Mouse (Mus musculus) hindbrain, embryonic 16.5 days (tissue): ENCODE measurements around the gene Slc22a26. TPM values are rescaled to one million over a fixed set of nuclear protein-coding genes. Genes with fewer than 3 reads are reported as not detected.
"Not testable (repeated sequence)": the region's sequence is repeated elsewhere in the genome, so short reads cannot be mapped to it uniquely, and the experiment has no call there.

Source experiments
- ATAC-seq: fragments of 200-750 bp; cut with Nextera tagmentation; 2 replicates; pipeline ENCODE4 v1.8.0; 2017; ENCODE audit warnings: moderate TSS enrichment, moderate library complexity
- H3K27ac ChIP-seq: fragments of 300-500 bp; sonication (generic); 2 replicates; pipeline ENCODE4 v1.5.1; 2014; ENCODE audit warnings: low read depth, mild to moderate bottlenecking, control low read depth, low read length, moderate library complexity
- H3K27me3 ChIP-seq: fragments of 300-500 bp; sonication (generic); replicated peaks from 2 replicates; pipeline ENCODE4 v1.6.1; 2014; ENCODE audit warnings: low read length; ENCODE audit not compliant: control insufficient read depth, insufficient read depth
- H3K36me3 ChIP-seq: fragments of 300-500 bp; sonication (generic); 2 replicates; pipeline ENCODE4 v1.6.1; 2014; ENCODE audit warnings: mild to moderate bottlenecking, low read length, moderate library complexity, mixed read lengths; ENCODE audit not compliant: control insufficient read depth, insufficient read depth
- H3K4me1 ChIP-seq: fragments of 300-500 bp; sonication (generic); 2 replicates; pipeline ENCODE4 v1.6.1; 2014; ENCODE audit warnings: low read depth, low read length; ENCODE audit not compliant: control insufficient read depth, insufficient read depth
- H3K4me2 ChIP-seq: fragments of 300-500 bp; sonication (generic); 2 replicates; pipeline ENCODE4 v1.6.1; 2014; ENCODE audit warnings: mild to moderate bottlenecking, low read length, control low read depth, moderate library complexity
- H3K4me3 ChIP-seq: fragments of 300-500 bp; sonication (generic); 2 replicates; pipeline ENCODE4 v1.5.1; 2014; ENCODE audit warnings: mild to moderate bottlenecking, low read length, control low read depth, moderate library complexity
- H3K9ac ChIP-seq: fragments of 300-500 bp; sonication (generic); 2 replicates; pipeline ENCODE4 v1.6.1; 2014; ENCODE audit warnings: low read depth, mild to moderate bottlenecking, control low read depth, low read length, moderate library complexity
- H3K9me3 ChIP-seq: fragments of 300-500 bp; sonication (generic); 2 replicates; pipeline ENCODE4 v1.6.1; 2014; ENCODE audit warnings: mild to moderate bottlenecking, low read length, moderate library complexity; ENCODE audit not compliant: control insufficient read depth
- WGBS: fragments of 180-500 bp; shearing (Covaris S2); extraction: QIAGEN DNeasy Blood & Tissue Kit; methylation state at CpG from one replicate; pipeline ENCODE4 v1.1.7; 2014; 5-methylcytosine and 5-hydroxymethylcytosine counted together
- polyA plus RNA-seq: library from polyadenylated mRNA; unstranded; fragments of >200 nt; fragmentation: Nextera tagmentation; extraction: Ambion mirVana; gene quantifications from 2 replicates; pipeline ENCODE4 v1.2.1, GENCODE M21; 2015

Gene Slc22a26
- polyA plus RNA-seq = not detected in 2 replicates

DNA sequence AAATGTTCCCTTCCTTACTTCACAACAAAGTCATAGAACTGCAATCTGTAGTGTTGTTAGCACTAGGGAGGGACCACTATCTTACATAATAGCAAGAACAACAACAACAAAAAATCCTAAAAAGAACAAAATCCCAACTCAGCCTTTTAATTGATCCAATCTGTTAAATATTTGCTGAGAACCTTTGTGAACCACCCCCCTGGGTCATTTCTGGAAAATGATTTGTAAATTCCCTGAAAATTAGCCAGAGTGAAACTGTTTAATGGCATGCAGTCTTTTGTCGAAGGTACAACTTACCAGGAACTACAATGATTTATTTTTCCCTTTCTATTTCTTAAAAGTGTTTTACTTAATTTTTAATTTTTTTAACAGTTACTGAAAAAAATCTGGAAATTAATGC lies at the start of gene Slc22a26:
Gene Slc22a26 (minus strand): TSS at position 97 of the 400 bp plus-strand sequence.
- Histone ChIP-seq H3K27me3 (no peaks in the 10 kb centered on the region), H3K9ac (no peak within 1 kb of the TSS), H3K36me3 (no peaks in the 10 kb centered on the region), H3K4me1 (no peaks in the 10 kb centered on the region), H3K9me3 (peaks cover 2% of the 10 kb centered on the region; the same call in 1 of the 2 replicates), H3K4me3 (no peak within 1 kb of the TSS), H3K4me2 (no peak within 1 kb of the TSS), H3K27ac (no peak within 1 kb of the TSS)
- ATAC-seq = no peak
- 80% methylated on average over 1 of the region's 1 CpGs for WGBS

DNA sequence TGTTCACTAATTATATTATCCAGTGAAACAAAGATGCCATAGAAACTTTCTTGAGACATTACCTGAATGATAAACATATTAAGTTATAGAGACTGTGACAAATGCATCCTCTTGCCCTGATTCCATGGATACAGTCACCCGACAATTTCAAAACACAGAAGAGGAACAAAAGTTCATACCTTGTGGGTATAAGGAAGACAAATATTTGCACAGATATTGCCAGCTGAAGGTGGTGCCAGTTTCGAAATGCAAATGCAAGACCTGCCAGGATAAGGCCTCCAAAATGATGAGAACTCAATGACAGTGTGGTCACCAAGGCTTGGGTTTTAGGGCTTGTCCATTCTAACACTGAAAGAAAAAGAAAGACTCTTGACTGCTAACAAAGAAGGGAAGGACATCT lies 27.4 kb upstream of the Slc22a26 start:
- peaks cover 16% of the 10 kb centered on the region for H3K9me3 ChIP-seq
- no peak for ATAC-seq
- 74% methylated on average over 2 of the region's 2 CpGs for WGBS
- H3K36me3 ChIP-seq = no peaks in the 10 kb centered on the region
- H3K27ac ChIP-seq = no peak overlapping the region
- no peaks in the 10 kb centered on the region for H3K27me3 ChIP-seq
- no peak overlapping the region for H3K4me2 ChIP-seq
- no peak overlapping the region for H3K9ac ChIP-seq
- no peaks in the 10 kb centered on the region for H3K4me1 ChIP-seq
- no peak overlapping the region for H3K4me3 ChIP-seq

DNA sequence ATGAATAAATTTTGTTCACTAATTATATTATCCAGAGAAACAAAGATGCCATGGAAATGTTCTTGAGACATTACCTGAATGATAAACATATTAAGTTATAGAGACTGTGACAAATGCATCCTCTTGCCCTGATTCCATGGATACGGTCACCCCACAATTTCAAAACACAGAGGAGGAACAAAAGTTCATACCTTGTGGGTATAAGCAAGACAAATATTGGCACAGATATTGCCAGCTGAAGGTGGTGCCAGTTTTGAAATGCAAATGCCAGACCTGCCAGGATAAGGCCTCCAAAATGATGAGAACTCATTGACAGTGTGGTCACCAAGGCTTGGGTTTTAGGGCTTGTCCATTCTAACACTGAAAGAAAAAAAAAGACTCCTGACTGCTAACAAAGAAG lies 11.9 kb downstream of the Slc22a26 start:
- 89% methylated on average over 1 of the region's 1 CpGs for WGBS
- Histone ChIP-seq H3K9ac (no peak overlapping the region), H3K27me3 (no peaks in the 10 kb centered on the region), H3K4me1 (no peaks in the 10 kb centered on the region), H3K27ac (no peak overlapping the region), H3K4me2 (no peak overlapping the region), H3K36me3 (no peaks in the 10 kb centered on the region), H3K9me3 (no peaks in the 10 kb centered on the region), H3K4me3 (no peak overlapping the region)
- ATAC-seq = no peak

DNA sequence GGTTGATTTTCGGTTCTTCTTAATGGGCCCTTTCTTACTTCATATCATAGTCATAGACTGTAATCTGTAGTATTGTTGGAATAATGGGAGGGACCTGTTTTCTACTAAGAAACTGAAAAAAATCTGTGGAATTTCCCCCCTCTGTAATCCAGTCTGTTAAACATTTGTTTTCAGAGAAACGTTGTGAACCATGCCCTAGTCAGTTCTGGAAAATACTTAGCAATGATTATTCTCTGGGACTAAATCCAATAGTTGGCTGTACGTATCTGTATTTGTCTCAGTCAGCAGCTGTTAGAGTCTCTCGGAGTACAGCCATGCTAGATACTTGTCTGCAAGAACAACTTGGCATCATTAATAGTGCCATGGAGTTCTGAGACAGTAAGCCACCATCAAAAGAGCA lies 27.2 kb downstream of the Slc22a26 start:
- WGBS = 79% methylated on average over 4 of the region's 4 CpGs
- Histone ChIP-seq H3K9ac (no peak overlapping the region), H3K4me3 (no peak overlapping the region), H3K9me3 (no peaks in the 10 kb centered on the region), H3K4me1 (no peaks in the 10 kb centered on the region), H3K4me2 (no peak overlapping the region), H3K27me3 (no peaks in the 10 kb centered on the region), H3K36me3 (no peaks in the 10 kb centered on the region), H3K27ac (no peak overlapping the region)
- no peak for ATAC-seq

- Histone ChIP-seq H3K9ac (no peak overlapping the region), H3K4me3 (no peak overlapping the region), H3K27ac (no peak overlapping the region), H3K36me3 (no peaks in the 10 kb centered on the region), H3K4me1 (no peaks in the 10 kb centered on the region), H3K9me3 (no peaks in the 10 kb centered on the region), H3K4me2 (no peak overlapping the region), H3K27me3 (no peaks in the 10 kb centered on the region)
- WGBS = 91% methylated on average over 2 of the region's 2 CpGs
- no peak for ATAC-seq
Observed at GRCm38 (mm10) chr19:7766124-7766523, 36.3 kb downstream of the Slc22a26 start.

DNA sequence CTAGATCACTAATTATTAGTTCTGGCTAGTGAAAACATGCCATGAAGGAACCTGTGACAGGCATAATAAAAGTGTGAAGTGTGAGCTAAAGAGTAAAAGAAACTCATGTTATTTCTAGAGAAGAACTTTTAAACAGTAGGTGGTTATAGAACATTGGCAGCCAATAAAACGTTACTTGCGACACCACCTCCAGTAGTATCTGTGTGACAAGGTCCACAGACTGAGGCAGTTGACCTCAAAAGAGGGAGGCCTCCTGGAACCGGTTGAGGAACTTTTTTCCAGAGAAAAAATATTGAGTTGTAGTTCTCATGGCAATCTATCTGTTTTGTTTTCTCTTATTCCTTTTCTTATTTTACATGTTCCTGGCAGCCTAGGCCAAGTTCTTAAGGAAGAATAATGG lies 36.9 kb downstream of the Slc22a26 start:
- WGBS = 90% methylated on average over 3 of the region's 3 CpGs
- no peak overlapping the region for H3K4me2 ChIP-seq
- no peak for ATAC-seq
- no peaks in the 10 kb centered on the region for H3K36me3 ChIP-seq
- no peaks in the 10 kb centered on the region for H3K9me3 ChIP-seq
- H3K4me1 ChIP-seq = no peaks in the 10 kb centered on the region
- no peak overlapping the region for H3K4me3 ChIP-seq
- no peak overlapping the region for H3K27ac ChIP-seq
- no peaks in the 10 kb centered on the region for H3K27me3 ChIP-seq
- H3K9ac ChIP-seq = no peak overlapping the region

DNA sequence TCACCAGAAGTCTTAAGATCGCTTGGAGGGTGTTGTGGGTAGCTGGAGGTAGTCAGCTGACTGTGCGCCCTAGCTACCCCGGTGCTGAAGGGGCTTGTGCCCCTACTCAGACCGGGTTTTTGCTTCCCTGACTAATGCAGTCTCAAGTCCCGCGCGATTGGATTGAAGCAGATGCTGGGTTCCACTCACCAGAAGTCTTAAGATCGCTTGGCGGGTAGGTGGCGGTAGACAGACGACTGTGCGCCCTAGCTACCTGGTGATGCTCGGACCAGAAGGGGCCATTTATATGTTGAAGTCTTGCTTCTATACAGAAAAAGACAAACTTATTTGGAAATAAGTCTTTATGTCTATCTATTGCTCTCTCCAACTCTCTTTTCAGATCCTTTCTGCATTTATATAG lies 49.1 kb downstream of the Slc22a26 start:
- H3K4me2 ChIP-seq, H3K27me3 ChIP-seq, H3K36me3 ChIP-seq, ATAC-seq, H3K4me1 ChIP-seq, H3K4me3 ChIP-seq, H3K9me3 ChIP-seq, H3K9ac ChIP-seq, H3K27ac ChIP-seq: not testable (repeated sequence)
- WGBS = 74% methylated on average over 13 of the region's 13 CpGs

Other genes with a start within 250 kb of the Slc22a26 start
- 6.0 and 8.6 TPM in 2 replicates for gene Pla2g16, start 245.2 kb downstream of the Slc22a26 start, polyA plus RNA-seq
- gene Lgals12, start 195.5 kb downstream of the Slc22a26 start, polyA plus RNA-seq = 0.28 and 0.46 TPM in 2 replicates
- 0.15 TPM in 1 of 2 replicates, not detected in the other for gene Hrasls5, start 190.1 kb downstream of the Slc22a26 start, polyA plus RNA-seq
- gene Slc22a19, start 91.4 kb downstream of the Slc22a26 start, polyA plus RNA-seq = 0.50 and 0.56 TPM in 2 replicates
- gene Slc22a27, start 163.4 kb upstream of the Slc22a26 start, polyA plus RNA-seq = not detected in 2 replicates